Mouse (Mus musculus) heart, embryonic 14.5 days (tissue): Measurements from ENCODE around the gene Nr4a3. TPM values are rescaled to one million over a fixed set of nuclear protein-coding genes. Genes with fewer than 3 reads are reported as not detected.

Experiments
- ATAC-seq: fragments of 200-750 bp; cut with Nextera tagmentation; 2 replicates; pipeline ENCODE4 v1.8.0; 2017; ENCODE audit warnings: low read depth, moderate TSS enrichment; ENCODE audit not compliant: insufficient number of reproducible peaks, insufficient read depth, low FRiP score
- H3K27ac ChIP-seq, 2 experiments: fragments of 200-500 bp in 1 of 2; fragments of 300-500 bp in 1 of 2; sonication (generic) in 1 of 2; replicated peaks in 1 of 2; 2 replicates each; pipeline ENCODE4 v1.5.1; 2012 to 2014; ENCODE audit warnings: low read depth in 2 of 2, low read length in 2 of 2, control low read depth in 1 of 2, mild to moderate bottlenecking in 1 of 2, mixed read lengths in 1 of 2; ENCODE audit not compliant: control insufficient read depth in 1 of 2, insufficient read depth in 1 of 2
- H3K27me3 ChIP-seq: fragments of 300-500 bp; sonication (generic); 2 replicates; pipeline ENCODE4 v1.6.1; 2014; ENCODE audit warnings: mild to moderate bottlenecking, low read length, control low read depth; ENCODE audit not compliant: control insufficient read depth, insufficient read depth
- H3K36me3 ChIP-seq: fragments of 300-500 bp; sonication (generic); 2 replicates; pipeline ENCODE4 v1.6.1; 2014; ENCODE audit warnings: mild to moderate bottlenecking, control low read depth, low read length, mixed read lengths; ENCODE audit not compliant: control insufficient read depth, insufficient read depth
- H3K4me1 ChIP-seq, 2 experiments: fragments of 200-500 bp in 1 of 2; fragments of 300-500 bp in 1 of 2; sonication (generic) in 1 of 2; 2 replicates each; pipeline ENCODE4 v1.6.1; 2012 to 2014; ENCODE audit warnings: low read length in 2 of 2, control low read depth in 1 of 2, mixed read lengths in 1 of 2; ENCODE audit not compliant: control insufficient read depth in 2 of 2, insufficient read depth in 2 of 2
- H3K4me2 ChIP-seq: fragments of 300-500 bp; sonication (generic); 2 replicates; pipeline ENCODE4 v1.6.1; 2014; ENCODE audit warnings: mild to moderate bottlenecking, low read length
- H3K4me3 ChIP-seq, 2 experiments: fragments of 200-500 bp in 1 of 2; fragments of 300-500 bp in 1 of 2; sonication (generic) in 1 of 2; 2 replicates each; pipeline ENCODE4 v1.5.1; 2012 to 2014; ENCODE audit warnings: low read length in 2 of 2, mild to moderate bottlenecking in 2 of 2, control low read depth in 1 of 2, low read depth in 1 of 2, moderate library complexity in 1 of 2; ENCODE audit not compliant: control insufficient read depth in 1 of 2, insufficient read depth in 1 of 2
- H3K9ac ChIP-seq: fragments of 300-500 bp; sonication (generic); 2 replicates; pipeline ENCODE4 v1.6.1; 2014; ENCODE audit warnings: mild to moderate bottlenecking, low read length
- H3K9me3 ChIP-seq: fragments of 300-500 bp; sonication (generic); 2 replicates; pipeline ENCODE4 v1.6.1; 2016; ENCODE audit warnings: low read length, control low read depth; ENCODE audit not compliant: control insufficient read depth
- WGBS: fragments of 180-500 bp; shearing (Covaris S2); extraction: QIAGEN DNeasy Blood & Tissue Kit; methylation state at CpG from one replicate; pipeline ENCODE4 v1.1.7; 2014; 5-methylcytosine and 5-hydroxymethylcytosine counted together
- polyA plus RNA-seq: library from polyadenylated mRNA; unstranded; fragments of >200 nt; fragmentation: Nextera tagmentation; extraction: Ambion mirVana; gene quantifications from 2 replicates; pipeline ENCODE4 v1.2.1, GENCODE M21; 2014

Gene Nr4a3
- polyA plus RNA-seq, 1 experiment from 2014 or later, result 0.14 TPM

DNA sequence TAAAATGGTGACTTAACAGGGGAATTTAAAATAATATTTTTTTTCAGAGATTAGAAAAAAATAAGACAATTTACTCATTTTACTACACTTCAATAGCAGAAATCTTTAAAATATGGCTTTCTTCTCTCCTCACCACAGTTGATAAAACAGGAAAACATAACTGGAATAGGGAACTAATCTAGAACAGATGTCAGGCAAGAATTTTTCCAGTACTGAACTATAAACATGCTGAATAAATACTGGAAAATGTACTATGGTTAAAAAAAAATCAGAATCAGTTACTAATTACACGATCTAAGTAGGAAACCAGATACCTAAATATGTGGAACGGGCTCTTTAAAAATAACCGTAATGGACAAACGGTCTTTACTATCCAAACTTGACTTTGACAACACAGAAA lies 7.3 kb upstream of the Nr4a3 start:
- WGBS, result 77% methylated on average over 4 of the region's 4 CpGs
- H3K36me3 ChIP-seq, result no peaks in the 10 kb centered on the region

DNA sequence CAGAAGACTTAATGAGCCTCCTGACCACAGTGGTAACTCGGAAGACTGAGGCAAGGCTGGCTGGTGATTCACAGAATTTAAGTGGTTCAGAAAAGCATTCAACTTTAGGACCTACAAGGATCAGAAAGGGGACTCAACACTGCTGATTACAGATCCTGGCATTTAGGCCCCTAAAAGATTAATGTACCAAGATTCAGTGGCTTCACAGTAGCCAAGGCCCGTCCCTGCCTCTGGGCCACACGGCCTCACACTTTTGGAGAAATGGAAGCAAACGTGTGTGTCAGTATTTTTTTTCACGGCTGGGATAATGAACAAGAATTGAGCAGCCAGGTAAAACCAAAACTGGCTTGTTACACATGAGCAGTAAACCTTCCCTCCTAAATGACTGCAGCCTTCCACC lies 6.1 kb upstream of the Nr4a3 start:
- no peaks in the 10 kb centered on the region for H3K9me3 ChIP-seq
- 83% methylated on average over 5 of the region's 5 CpGs for WGBS
- H3K36me3 ChIP-seq, result no peaks in the 10 kb centered on the region
- no peak overlapping the region for H3K4me2 ChIP-seq
- no peak overlapping the region for H3K27ac ChIP-seq
- no peak for ATAC-seq
- no peaks in the 10 kb centered on the region for H3K27me3 ChIP-seq
- no peak overlapping the region for H3K9ac ChIP-seq
- no peak overlapping the region for H3K4me3 ChIP-seq
- peaks cover 3 to 6% of the 10 kb centered on the region in 2 experiments; a peak in 3 of 4 replicates for H3K4me1 ChIP-seq

More for the DNA sequence above, 7.3 kb upstream of the Nr4a3 start:
- Histone ChIP-seq H3K9me3 (no peaks in the 10 kb centered on the region), H3K4me2 (no peak overlapping the region), H3K27me3 (no peaks in the 10 kb centered on the region), H3K9ac (no peak overlapping the region), H3K27ac (no peak overlapping the region), H3K4me1 (peaks cover 3 to 6% of the 10 kb centered on the region in 2 experiments; a peak in 3 of 4 replicates), H3K4me3 (no peak overlapping the region)
- no peak for ATAC-seq

DNA sequence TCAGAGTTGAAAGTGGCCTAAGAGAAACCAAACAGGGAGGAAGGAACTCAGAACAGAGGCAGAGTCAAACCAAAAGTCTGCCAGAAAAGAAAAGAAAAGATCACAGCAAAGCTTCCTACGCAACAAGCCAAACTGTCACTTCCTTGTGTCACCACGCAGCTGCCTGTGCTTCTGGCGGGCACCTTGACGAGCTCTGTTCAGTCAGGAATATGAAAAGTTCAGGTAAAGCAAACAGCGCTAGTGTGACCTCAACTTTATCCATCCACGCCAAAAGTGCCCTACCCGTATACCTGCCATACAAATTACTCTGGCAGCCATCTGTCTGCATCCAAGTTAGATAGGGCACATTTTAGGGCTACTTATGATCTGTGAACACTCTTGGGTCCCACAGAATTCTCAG lies 5.2 kb upstream of the Nr4a3 start:
- H3K9me3 ChIP-seq, result no peaks in the 10 kb centered on the region
- H3K4me1 ChIP-seq, result peaks cover 3 to 6% of the 10 kb centered on the region in 2 experiments; a peak in 3 of 4 replicates
- H3K4me3 ChIP-seq, result no peak overlapping the region
- H3K27ac ChIP-seq, result no peak overlapping the region
- no peak overlapping the region for H3K4me2 ChIP-seq
- WGBS, result 77% methylated on average over 7 of the region's 7 CpGs
- H3K9ac ChIP-seq, result no peak overlapping the region
- H3K36me3 ChIP-seq, result no peaks in the 10 kb centered on the region
- H3K27me3 ChIP-seq, result no peaks in the 10 kb centered on the region
- no peak for ATAC-seq

DNA sequence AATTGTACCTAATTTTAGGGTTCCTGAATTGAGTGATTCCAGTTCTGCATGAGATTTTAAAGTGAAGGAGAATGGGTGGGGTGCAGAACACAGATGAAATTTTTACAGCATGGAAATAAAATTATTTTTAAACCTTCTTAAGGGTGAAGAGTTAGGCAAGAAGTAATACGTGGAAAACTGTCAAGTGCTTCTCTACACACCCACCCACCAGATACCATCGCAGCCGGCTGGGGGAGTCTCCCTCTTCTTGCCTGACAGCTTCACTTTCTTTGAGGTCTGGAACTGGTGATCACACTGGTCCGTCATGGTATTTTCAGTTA lies 2.5 kb upstream of the Nr4a3 start:
- no peak for ATAC-seq
- H3K27me3 ChIP-seq, result peaks cover 3% of the 10 kb centered on the region; the same call in 1 of the 2 replicates
- H3K36me3 ChIP-seq, result no peaks in the 10 kb centered on the region
- H3K4me3 ChIP-seq, result peak overlapping the region; percentile 68 to 70
- peaks cover 5 to 14% of the 10 kb centered on the region in 2 experiments for H3K4me1 ChIP-seq
- no peaks in the 10 kb centered on the region for H3K9me3 ChIP-seq
- H3K27ac ChIP-seq, result peak overlapping the region; percentile 94 to 99
- 0% methylated on average over 4 of the region's 4 CpGs for WGBS
- peak overlapping the region; percentile 100 for H3K4me2 ChIP-seq
- H3K9ac ChIP-seq, result peak overlapping the region; percentile 85

DNA sequence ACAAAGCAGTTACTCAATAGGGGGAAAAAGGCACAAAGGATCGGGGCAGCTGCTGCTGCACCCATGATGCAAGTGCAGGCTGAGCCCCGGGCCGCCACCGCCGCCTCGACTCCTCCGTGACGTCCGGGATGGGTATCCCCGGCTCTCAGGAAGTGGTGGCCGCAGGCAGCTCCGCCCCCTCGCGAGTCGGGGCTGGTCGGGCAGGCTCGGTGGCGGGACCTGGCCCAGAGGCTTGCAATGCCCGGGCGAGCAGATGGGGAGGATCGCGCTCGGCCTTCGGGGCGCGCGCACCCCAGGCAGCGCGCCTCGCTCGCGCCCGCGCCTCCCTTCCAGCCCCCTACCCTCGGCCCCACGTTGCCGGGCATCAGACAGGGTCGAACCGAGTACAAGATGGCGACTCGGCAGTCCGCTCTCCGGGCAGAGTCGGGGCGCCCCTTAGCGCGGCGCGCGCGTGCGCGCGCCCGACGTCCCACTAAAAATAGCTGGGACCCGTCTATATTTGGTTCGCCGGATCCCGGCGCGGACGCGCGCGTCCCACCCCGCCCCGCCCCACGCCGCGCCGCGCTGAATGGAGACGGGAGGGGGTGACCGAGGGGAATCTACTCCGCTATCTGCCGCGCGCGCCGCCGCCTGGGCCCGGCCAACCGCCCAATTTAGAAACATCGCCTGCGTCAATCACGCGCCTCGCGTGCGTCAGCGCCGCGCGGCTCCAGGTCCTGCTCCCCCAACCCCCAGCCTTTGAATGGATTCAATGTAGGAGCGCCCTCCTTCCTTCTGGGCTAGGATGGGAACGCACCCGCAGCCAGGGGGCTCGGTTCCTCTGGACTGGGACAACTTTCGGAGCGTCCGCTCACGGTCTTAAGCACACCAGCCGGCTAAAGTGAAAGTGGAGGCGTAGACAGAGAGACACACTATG lies 1.9 kb upstream of the Nr4a3 start:
- WGBS, result under 1% methylated on average over 93 of the region's 105 CpGs
- ATAC-seq, result peak; percentile 88
- H3K9ac ChIP-seq, result peak overlapping the region; percentile 85

DNA sequence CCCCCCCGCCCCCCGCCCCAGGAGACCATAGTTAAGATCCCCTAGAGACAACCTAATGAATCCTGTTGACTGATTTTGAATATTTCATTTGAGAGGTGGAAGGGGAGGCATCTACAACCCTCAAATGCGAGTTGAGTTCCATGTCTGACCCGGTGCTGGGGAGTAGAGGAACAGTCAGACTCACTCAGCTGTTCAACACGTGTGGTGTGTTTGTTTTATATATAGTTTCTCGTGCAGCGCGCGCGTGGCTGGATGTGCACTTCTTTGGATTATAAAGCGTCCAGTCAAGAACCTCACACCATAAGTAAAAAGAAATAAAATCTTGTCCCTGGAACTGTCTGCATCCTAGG lies 837 bp upstream of the Nr4a3 start:
- Histone ChIP-seq H3K27me3 (peaks cover 20% of the 10 kb centered on the region), H3K27ac (peak overlapping the region; percentile 92 to 99), H3K4me3 (peak overlapping the region; percentile 70 to 77), H3K4me1 (peaks cover 14 to 21% of the 10 kb centered on the region in 2 experiments), H3K9ac (peak overlapping the region; percentile 69), H3K36me3 (no peaks in the 10 kb centered on the region), H3K4me2 (peak overlapping the region; percentile 100), H3K9me3 (no peaks in the 10 kb centered on the region)
- ATAC-seq, result no peak
- 0% methylated on average over 11 of the region's 11 CpGs for WGBS

More for the DNA sequence above, 1.9 kb upstream of the Nr4a3 start:
- peaks cover 11 to 21% of the 10 kb centered on the region in 2 experiments for H3K4me1 ChIP-seq
- no peaks in the 10 kb centered on the region for H3K36me3 ChIP-seq
- peak overlapping the region; percentile 68 to 70 for H3K4me3 ChIP-seq
- H3K27me3 ChIP-seq, result peaks cover 9% of the 10 kb centered on the region; the same call in 1 of the 2 replicates
- no peaks in the 10 kb centered on the region for H3K9me3 ChIP-seq
- H3K27ac ChIP-seq, result peak overlapping the region; percentile 96 to 99
- H3K4me2 ChIP-seq, result peak overlapping the region; percentile 100

DNA sequence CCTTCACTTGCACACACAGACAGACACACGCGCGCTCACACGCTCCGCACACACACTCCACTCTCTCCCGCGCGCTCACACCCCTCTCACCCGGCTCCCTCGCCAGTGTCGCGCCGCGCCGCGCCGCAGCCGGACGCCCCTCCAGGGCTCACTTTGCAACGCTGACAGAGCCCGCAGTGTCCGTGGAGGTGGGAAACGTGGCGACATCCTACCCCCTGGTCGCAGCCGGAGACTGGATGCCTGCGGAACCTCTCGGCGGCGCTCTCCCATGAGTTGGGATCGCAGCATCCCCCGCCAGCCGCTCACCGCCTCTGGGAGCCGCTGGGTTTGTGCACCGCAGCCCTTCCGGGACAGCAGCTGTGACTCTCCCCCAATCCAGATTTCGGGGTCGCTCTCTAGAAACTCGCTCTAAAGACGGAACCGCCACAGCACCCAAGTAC lies 348 bp downstream of the Nr4a3 start:
- Histone ChIP-seq H3K4me3 (peak overlapping the region; percentile 70 to 77), H3K9ac (peak overlapping the region; percentile 69), H3K9me3 (no peaks in the 10 kb centered on the region), H3K4me1 (peaks cover 14 to 21% of the 10 kb centered on the region in 2 experiments), H3K4me2 (peak overlapping the region; percentile 100), H3K36me3 (no peaks in the 10 kb centered on the region), H3K27me3 (peaks cover 32% of the 10 kb centered on the region), H3K27ac (peak overlapping the region; percentile 57 to 99; a peak in 3 of 4 replicates)
- ATAC-seq, result no peak
- under 1% methylated on average over 39 of the region's 42 CpGs for WGBS
